Mouse (Mus musculus) CH12.LX (cell line): Measurements from ENCODE around the gene Chga.

ENCODE experiments used
- CTCF ChIP-seq, 2 experiments: IDR thresholded peaks in 1 of 2; conservative IDR thresholded peaks in 1 of 2; 2 replicates each; pipeline ENCODE4 v1.5.1; 2011 to 2012; ENCODE audit warnings: low read depth in 2 of 2, low read length in 2 of 2, improper control_type of control experiment in 1 of 2, inconsistent platforms in 1 of 2, mild to moderate bottlenecking in 1 of 2, moderate library complexity in 1 of 2
- POLR2A ChIP-seq: IDR thresholded peaks from 2 replicates; pipeline ENCODE4 v1.6.1; 2011; ENCODE audit warnings: low read depth, mild to moderate bottlenecking, improper control_type of control experiment, low read length
- USF1 ChIP-seq: IDR thresholded peaks from 2 replicates; pipeline ENCODE4 v1.6.1; 2014; ENCODE audit warnings: low read depth, mild to moderate bottlenecking, inconsistent platforms, low read length, improper control_type of control experiment

DNA sequence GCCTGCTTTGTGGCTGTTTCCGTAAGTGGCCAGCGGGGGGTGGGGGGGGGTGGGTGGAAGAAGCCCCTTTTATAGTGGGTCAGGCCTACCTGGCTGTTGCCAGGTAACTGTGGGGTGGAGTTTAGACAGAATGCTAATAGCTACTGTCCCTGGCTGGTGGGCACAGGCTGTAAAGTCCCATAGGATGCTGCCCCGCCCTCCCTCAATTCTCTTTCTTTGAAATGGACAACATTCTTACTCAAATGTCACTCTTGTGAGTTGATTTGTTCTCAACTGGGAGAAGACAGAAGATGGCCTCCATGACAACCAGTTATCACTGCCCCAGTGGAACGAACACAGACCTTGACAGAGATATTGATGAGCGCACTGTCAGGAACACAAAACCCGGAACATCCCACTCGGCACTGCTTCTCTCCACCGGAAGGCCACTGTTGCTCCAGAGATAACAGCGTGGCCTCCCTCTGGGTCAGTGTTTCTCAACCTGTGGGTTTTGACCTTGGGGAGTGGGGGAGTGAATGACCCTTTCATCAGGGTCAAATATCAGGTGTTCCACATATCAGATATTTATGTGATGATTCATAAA lies 49.5 kb upstream of the Chga start:
- TF ChIP-seq CTCF (conservative IDR thresholded peaks at IDR 0.05 in 1 of 2, IDR thresholded peaks at IDR 0.05 in 1 of 2; ENCODE audit: low read depth in 2 of 2, low read length in 2 of 2) (no peak), USF1 (no peak), POLR2A (no peak)
